Mouse (Mus musculus) cerebellum, adult 11 months (tissue): Measurements from ENCODE around the gene Cntd1.

ENCODE experiments used
- DNase-seq: peaks from one replicate; pipeline ENCODE4 v3.0.0; 2022

Gene Cntd1

DNA sequence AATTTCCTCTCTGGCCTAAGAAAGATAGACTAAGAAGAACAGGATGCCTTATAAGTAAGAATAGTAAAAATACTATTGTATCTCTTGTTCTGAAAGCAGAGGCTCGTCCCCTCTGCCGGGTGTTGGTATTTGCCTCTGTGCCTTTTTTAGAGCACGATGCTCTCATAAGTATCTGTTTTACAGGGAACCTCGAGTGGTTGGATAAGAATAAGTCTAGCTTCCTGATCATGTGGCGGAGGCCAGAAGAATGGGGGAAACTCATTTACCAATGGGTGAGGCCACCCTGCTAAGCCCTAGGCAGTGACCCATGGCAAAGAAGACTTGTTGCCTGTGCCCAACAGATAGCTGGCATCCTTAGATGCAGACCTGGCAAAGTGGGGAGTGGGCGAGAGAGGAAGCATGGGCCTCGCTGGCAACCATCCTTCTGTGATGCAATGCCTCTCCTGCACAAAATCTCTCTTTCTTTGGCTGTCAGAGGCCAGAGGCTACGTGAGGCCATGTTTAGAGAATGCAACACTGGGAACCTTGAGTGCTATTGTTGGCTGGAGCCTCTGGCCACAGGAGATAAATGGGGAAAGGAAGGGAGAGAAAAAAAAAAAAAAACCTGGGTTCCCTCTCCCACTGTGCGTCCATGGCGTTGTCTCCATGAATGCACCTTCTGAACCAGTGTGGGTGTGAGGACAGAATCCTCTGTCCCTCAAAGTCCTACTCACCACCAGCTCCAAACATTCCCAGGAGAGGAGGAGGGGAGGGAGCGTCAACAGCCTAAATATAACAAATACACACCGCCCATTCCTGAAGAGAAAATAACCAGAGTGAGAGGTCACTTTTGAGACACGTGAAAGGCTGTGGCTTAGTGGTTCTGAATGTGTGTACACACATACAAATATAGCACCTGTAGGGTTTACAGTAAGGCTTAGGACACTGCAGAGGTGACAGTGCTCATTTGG is 22.7 kb upstream of the Cntd1 start:
- DNase-seq: no peak

DNA sequence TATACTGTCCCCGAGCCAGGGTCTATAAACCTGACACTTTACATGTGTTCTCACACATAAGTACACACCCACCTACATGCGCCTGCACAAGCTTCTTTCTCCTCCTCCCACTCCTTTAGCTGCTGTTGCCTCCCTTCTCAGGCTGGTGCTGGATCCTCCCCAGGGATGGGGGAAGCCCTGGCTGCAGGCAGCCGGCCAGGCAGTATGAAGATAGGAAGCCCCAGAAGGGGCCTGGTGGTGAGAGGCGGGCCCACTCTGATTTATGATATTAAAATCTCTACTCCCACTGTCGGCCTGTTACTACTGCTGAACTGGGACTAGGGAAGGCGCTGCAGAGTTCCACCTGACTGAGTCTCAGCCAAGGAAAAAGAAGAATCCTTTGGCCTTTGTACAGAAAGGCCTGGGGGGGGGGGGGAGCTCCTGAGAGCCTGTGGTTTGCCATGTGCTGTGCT is 19.5 kb upstream of the Cntd1 start:
- DNase-seq: no peak

DNA sequence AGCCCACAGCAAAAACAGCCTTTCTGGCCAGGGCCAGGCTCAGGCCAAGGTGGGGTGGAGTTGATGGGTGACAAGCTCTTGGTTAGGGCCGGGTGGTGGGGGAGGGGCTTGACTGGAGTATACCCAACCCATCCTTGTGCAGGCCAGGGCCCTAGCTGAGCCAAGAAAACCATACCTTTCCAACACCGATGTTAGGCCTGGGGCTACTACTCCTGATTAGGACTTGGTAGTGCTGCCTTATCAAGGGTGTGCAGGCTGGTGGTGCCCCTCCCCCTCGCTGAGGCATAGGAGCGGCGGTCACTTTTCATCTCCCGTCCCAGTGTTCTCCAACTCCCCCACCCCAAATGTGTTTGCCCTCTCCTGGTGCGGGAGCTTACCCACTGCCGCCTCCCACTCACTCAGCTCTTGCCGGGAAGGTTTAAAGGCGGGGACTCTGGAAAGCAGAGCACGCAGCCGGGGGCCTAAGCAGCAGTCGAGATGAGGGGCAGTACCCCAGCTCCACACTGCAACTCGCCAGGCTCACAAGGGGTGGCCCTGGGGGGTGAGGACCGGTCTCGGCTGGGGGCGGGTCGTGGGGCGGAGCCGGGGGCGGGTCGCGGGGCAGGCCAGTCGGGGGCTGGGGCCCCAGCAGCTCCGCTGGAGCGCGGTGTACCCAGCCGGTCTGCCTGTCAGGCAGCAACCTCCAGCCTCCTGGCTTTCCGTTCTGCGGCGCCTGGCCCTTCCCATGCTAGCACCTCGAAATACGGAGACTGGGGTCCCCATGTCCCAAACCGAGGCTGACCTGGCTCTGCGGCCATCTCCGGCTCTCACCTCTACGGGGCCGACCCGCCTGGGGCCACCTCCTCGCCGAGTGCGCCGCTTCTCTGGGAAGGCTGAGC is 18.6 kb upstream of the Cntd1 start, which contains the start of gene Wnk4:
Gene Wnk4, plus strand, starts transcription at position 620 of the 878 bp plus-strand sequence.
- DNase-seq: no peak

DNA sequence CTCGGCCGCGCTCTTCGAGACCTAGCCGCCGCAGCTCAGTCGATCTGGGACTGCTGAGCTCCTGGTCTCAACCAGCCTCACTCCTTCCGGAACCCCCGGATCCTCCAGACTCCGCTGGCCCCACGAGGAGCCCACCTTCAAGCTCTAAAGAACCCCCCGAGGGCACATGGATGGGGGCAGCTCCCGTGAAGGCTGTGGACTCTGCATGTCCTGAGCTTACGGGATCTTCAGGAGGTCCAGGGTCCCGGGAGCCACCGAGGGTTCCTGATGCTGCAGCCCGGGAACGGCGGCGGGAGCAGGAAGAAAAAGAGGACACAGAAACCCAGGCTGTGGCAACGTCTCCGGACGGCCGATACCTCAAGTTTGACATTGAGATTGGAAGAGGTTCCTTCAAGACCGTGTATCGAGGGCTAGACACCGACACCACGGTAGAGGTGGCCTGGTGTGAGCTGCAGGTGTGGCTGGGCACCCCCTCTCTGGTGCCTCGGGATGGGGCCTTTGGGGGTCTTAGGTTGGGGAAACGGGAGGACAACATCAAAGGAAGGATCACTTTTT is 17.9 kb upstream of the Cntd1 start:
- no peak for DNase-seq

DNA sequence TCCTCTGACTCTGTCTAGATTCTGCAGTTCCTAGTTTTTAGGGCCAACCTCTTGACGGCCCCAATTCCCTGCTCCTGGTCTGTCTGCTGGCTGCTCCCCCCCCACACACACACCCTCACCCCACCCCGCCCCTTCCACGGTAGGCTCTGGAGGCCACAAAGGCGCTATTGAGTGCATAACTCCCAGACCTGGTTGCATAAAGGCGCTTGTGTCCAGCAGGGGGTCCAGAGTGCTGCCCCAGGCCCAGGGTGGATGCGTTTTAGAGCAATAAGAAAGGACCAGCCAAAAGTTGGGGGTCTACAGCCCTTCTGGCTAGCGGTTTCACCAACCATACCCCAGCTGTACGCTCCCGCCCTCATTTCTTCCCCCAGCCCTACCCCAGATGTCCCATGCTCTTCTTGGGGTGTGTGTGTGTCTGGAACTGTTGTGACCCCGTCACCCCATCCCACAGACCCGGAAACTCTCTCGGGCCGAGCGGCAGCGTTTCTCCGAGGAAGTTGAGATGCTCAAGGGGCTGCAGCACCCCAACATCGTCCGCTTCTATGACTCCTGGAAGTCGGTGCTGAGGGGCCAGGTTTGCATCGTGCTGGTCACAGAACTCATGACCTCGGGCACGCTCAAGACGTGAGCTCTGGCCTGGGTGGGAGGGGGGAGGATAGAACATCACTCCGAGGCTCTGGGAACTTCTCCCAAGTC is 16.4 kb upstream of the Cntd1 start:
- DNase-seq: no peak

DNA sequence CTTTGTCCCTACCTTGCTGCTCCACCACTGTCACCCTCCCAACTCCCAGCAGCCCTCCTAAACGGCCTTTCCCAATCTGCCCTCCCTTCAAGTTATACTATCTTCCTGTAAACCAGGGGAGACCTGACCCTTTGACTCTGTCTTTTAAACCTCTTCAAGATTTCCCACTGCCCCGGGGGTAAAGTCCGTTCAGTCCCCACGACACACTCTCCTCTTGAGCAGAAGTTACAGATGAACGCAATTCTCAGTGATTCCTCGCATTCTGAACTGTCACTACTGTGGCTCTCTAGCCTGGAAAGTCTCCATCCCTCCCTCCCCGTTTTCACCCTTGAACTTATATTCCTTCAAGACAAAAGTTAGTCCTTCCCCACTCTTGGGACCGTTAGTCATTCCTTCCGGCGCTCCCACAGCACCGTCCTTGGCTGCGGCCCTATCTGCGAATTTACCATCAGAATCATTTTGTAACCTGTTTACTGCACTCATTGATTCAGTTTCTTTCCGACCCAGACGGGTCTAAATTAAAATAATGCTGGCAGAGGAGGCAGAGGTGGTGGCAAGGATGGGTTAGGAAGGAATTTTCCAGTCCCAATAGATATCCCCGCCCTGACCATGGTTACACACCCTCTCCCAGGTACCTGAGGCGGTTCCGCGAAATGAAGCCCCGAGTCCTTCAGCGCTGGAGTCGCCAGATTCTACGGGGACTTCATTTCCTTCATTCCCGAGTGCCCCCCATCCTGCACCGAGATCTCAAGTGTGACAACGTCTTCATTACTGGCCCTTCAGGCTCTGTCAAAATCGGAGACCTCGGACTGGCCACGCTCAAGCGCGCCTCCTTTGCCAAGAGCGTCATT is 15.4 kb upstream of the Cntd1 start:
- no peak for DNase-seq

DNA sequence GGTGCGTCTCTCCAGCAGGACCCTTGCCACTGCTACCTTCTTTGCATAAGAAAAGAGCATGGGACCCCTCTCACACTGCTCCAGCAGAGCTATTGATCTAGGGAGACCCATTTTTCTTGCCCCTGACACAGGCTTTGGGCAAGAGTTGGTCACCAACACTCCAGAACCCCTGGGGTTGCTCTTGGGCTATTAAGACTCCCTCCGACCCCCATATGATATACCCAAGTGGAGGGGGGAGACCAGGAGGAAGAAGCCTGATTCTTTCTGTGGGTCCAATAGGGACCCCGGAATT is 14.9 kb upstream of the Cntd1 start:
- no peak for DNase-seq

DNA sequence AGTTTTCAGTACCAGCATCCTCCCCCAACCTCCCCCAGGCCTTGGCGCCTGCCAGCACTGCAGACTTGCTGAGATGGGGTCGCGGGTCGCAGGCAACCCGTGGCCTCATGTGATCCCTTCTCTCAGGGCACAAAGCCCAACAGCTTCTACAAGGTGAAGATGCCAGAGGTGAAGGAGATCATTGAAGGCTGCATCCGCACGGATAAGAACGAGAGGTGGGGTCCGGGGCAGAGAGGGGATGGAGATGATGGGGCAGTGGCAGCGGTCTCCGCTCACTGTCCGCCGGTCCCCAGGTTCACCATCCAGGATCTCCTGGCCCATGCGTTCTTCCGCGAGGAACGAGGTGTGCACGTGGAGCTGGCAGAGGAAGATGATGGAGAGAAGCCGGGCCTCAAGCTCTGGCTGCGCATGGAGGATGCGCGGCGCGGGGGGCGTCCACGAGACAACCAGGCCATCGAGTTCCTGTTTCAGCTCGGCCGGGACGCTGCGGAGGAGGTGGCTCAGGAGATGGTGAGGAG is 13.8 kb upstream of the Cntd1 start:
- DNase-seq: no peak

DNA sequence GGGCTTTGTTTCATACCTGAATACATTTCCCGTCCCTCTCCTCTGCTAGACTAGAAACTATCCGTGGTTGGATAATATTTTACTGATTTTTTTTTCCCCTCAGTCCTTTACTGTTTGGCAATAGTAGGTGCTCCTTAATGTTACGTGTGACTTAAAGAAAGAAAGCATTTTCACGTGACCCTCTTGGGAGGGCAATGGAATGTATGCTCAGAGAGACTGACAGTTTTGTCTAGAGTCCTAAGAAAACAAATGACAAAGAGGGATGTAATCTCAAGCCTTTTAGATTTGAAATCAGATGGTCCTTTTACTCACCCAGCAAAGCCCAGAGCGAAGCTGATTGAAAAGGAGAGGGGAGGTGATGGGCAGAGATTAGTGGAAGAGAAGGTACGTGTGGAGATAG is 12.9 kb upstream of the Cntd1 start:
- no peak for DNase-seq

DNA sequence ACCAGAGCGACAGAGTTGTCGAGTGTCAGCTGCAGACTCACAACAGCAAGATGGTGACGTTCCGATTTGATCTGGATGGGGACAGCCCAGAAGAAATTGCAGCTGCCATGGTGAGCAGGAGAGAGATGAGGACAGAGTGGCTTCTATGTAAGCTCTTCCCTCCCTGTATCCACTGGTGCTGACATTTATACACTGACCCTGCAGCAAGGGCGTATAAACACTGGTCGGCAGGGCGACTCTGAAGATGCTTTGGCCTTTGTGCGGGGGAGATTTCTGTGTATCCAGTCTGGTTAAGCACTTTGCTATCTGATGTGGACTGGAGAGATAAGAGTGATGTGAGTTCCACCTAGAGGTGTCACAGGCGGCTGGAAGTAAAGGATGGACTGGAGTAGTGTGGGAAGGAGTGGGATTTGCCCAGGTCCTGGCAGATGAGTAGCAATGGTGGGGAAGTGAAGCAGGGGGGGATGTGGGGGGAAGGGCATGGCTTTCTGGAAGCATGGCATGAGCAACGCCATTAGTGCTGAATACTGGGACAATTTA is 9.2 kb upstream of the Cntd1 start:
- no peak for DNase-seq

DNA sequence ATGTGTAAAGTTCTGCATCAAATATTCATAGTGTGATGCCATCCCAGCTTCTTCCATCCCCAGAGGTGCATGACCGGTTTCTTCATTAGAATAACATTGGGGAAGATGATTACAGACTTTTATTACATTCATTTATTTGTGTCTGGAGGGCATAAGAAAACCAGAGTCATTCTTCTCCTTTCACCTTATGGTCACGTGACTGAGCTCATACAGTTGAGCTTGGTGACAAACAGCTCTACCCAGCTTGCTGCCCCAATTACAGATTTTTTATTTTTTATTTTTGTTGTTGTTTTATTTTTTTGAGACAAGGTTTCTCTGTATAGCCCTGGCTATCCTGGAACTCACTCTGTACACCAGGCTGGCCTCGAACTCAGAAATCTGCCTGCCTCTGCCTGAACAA is 6.4 kb upstream of the Cntd1 start:
- no peak for DNase-seq

DNA sequence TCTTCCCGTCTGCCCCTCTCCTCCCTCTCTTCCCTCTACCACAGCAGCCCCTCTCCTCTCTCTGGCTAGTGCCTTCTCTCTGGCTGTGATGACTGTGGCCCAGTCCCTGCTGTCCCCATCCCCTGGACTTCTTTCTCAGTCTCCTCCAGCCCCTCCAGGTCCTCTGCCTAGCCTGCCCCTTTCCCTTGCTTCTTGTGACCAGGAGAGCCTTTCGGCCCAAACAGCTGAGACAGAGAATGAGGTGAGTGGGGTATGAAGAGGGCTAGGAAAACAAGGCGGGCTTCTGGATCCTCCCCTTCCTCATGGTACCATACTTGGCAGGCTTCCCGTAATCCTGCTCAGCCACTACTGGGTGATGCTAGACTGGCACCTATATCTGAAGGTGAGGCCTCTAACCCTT is 3.5 kb upstream of the Cntd1 start:
- DNase-seq: no peak

DNA sequence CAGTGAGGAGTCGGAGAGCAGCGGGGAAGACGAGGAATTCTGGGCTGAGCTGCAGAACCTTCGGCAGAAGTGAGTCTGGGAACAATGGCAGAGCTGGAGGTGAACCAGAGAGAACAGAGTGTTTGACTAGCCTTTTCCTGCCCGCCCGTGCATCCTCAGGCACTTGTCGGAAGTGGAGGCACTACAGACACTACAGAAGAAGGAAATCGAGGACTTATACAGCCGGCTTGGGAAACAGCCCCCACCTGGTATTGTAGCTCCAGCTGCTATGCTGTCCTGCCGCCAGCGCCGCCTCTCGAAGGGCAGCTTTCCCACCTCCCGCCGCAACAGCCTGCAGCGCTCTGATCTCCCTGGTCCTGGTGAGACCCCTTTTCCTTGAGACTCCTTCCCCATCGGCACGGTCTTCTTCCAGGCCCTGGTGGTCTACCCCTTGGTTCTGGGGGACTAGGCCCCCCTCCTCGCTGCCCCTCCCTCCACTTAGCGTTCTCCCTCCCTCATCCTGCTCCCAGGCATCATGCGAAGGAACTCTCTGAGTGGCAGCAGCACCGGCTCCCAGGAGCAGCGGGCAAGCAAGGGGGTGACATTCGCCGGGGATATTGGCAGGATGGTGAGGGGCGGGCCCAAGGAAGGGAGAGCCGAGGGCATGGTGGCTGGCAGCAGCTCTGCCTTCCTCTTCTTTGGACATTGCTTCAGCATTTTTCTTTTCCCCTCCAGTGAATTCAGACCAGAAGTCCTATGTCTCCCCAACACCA is 2.3 kb upstream of the Cntd1 start:
- no peak for DNase-seq

DNA sequence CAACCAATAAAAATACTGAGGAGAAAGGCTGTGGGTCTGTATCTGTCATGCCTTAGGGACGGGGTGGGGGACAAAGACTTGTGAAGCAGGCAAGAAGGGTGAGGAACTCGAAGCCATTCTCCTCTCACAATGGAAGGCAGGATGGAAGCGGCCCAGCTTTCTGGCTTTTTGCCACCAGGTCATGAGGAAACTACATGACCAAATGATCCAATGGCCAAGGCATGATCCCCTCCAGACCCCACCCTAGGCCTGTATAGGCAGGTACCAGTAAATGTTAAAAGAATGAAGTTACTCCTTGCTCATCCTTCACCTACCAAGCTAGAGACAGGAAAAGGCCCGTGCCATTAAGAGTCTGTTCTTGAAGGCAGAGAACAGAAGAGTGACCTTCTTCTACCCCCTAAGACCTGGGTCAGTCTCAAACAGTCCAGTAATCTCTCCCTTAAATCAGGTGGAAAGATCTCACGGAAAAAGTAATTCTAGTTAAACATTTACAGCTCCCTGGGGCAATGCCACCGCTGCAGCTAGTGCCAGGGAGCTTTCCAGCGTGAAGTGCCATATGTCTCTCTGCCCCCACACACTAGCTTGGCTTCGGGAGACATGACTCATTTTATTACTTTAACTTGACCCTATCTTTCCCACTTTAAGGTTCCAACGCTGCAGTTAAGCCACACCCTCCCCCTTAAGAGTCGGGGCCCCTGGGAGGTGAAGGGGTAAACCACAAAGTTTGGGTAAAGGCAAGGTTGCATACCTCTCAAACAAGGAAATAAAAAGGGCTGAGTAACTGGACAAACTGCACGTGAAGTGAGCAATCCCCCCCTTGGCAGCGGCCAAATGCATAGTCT is 1.2 kb upstream of the Cntd1 start:
- DNase-seq: no peak

DNA sequence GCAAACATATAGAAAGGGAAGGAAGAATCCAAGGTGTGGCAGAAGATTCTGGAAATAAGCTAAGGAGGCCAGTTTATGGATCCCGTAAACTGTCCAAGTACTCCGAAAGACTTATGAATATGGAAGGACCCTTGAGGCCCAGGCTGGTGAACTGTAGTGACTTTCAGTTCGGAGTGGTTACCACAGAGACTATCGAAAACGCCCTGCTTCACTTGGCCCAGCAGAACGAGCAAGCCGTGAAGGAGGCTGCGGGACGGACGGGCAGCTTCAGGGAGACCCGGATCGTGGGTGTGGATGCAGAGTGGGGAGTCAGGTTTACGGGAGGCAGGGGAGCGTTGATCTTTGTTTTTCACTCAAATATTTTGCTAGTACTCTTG is 369 bp downstream of the Cntd1 start:
- DNase-seq: no peak

DNA sequence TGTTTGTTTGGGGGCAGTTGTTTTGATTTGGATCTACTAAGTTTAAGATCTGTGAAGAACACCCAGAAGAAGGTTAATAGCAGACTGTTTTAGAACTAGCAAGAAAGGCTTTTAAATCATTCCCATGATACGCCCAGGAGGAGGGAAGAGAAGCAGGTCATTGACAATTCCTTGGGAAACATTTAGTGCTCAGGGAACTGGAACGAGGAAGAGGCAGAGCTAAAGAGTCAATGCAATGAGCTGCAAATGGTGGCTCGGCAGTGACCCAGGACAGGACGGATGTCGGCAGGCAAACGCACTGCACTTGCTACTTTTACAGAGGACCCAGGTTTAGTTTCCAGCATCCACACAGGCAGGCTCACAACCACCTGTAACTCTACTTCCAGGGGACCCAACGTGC is 2.0 kb downstream of the Cntd1 start:
- DNase-seq: no peak

DNA sequence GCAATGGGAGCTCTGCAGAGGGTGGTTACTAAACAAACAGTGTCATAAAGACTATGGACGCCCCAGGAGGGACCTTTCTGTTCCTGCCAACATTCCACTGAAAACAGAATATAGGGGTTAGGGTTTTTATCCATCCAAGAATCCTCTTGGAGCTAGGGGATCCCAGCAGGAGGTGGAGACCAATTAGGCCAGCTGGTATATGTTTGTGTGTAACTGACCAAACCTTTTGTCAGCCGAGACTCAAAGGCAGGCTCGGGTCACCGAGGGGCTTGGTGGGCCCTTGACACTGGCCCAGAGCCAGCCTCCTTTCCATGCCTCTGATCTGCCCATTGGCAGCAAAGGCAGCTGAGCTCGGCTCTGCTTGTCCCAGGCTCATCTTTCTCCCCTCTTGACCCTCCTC is 4.1 kb downstream of the Cntd1 start:
- DNase-seq: no peak

DNA sequence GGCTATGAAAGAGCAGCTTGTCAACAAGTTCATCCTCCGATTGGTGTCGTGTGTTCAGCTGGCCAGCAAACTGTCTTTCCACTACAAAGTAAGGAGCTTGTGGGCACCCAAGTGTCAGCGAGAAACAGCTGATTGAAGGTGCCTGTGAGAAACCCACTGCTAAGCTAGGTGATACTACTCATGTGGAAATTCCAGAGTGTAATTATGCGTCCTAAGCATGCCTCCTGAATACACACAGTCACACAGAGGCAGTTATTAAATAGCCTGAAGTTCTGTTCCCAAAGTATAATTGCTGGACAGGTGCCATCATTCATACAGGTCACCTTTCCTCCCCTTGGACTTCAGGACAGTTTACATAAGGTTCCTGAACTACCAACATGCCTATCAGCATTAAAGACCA is 5.0 kb downstream of the Cntd1 start:
- DNase-seq: no peak

DNA sequence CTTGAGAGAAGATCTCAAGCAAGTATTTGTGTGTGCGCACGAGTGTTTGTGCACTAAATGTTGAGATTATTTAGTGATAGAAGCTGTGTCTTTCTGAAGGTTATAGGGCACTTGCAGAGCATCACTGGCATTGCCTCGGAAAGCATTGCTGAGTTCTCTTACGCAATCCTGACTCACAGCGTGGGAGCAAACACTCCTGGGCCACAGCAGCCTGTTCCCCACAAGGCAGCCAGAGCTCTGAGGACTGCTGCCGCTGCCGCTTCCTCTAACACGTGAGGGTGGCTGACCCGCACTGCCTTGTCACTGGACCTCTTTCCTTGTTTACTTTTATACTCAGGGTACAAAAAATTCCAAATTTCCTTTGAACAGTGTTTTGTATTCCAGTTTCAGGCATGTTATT is 8.5 kb downstream of the Cntd1 start:
- DNase-seq: no peak

DNA sequence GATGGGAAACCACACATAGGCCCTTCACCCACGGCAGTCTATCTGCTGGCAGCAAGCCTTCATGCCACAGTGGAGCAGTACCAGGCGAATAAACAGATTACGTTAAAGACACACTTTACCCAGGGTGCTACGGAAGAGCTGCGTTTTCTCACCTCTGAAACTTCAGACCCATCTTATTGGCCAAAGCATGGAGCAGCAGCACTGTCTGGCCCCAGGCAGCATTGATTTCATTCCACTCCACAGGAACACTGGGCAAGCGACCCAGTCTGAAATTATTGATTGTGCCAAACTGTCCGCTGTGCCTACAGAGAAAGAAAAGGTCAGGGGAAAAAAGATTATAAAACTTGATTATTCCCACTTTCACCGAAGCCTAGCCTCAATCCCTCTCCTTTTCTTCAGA is 12.4 kb downstream of the Cntd1 start:
- DNase-seq: no peak
